Mouse (Mus musculus) forebrain, postnatal 0 days (tissue): Measurements from ENCODE around the gene Zc3h18. TPM values are rescaled to one million over a fixed set of nuclear protein-coding genes. Genes with fewer than 3 reads are reported as not detected.

Experiments
- ATAC-seq: fragments of 200-750 bp; cut with Nextera tagmentation; 2 replicates; pipeline ENCODE4 v1.8.0; 2017; ENCODE audit warnings: mild to moderate bottlenecking, moderate library complexity
- DNase-seq: peaks from one replicate; pipeline ENCODE4 v3.0.0-alpha.2; 2015
- H3K27ac ChIP-seq: fragments of 300-500 bp; sonication (generic); 2 replicates; pipeline ENCODE4 v1.5.1; 2014; ENCODE audit warnings: low read depth, mild to moderate bottlenecking, antibody characterized with exemption, low read length, moderate library complexity, mixed read lengths
- H3K27me3 ChIP-seq: fragments of 300-500 bp; sonication (generic); 2 replicates; pipeline ENCODE4 v1.6.1; 2014; ENCODE audit warnings: mild to moderate bottlenecking, low read length, mixed read lengths; ENCODE audit not compliant: insufficient read depth
- H3K36me3 ChIP-seq: fragments of 300-500 bp; sonication (generic); 2 replicates; pipeline ENCODE4 v1.6.1; 2014; ENCODE audit warnings: mild to moderate bottlenecking, moderate library complexity; ENCODE audit not compliant: insufficient read depth
- H3K4me1 ChIP-seq: fragments of 300-500 bp; sonication (generic); 2 replicates; pipeline ENCODE4 v1.6.1; 2014; ENCODE audit warnings: antibody characterized with exemption; ENCODE audit not compliant: insufficient read depth
- H3K4me2 ChIP-seq: fragments of 300-500 bp; sonication (generic); 2 replicates; pipeline ENCODE4 v1.6.1; 2014; ENCODE audit warnings: low read depth, mild to moderate bottlenecking, moderate library complexity
- H3K4me3 ChIP-seq: fragments of 300-500 bp; sonication (generic); 2 replicates; pipeline ENCODE4 v1.5.1; 2014; ENCODE audit warnings: low read depth, low read length, mixed read lengths
- H3K9ac ChIP-seq: fragments of 300-500 bp; sonication (generic); 2 replicates; pipeline ENCODE4 v1.6.1; 2014; ENCODE audit warnings: mild to moderate bottlenecking
- H3K9me3 ChIP-seq: fragments of 300-500 bp; sonication (generic); 2 replicates; pipeline ENCODE4 v1.6.1; 2016; ENCODE audit warnings: low read length
- CTCF ChIP-seq: sonication (generic); IDR thresholded peaks from 2 replicates; pipeline ENCODE4 v1.5.1; 2016; ENCODE audit warnings: antibody characterized with exemption, control low read depth, low read depth
- WGBS: fragments of 180-500 bp; shearing (Covaris S2); extraction: QIAGEN DNeasy Blood & Tissue Kit; methylation state at CpG from one replicate; pipeline ENCODE4 v1.1.7; 2014; 5-methylcytosine and 5-hydroxymethylcytosine counted together
- polyA plus RNA-seq: library from polyadenylated mRNA; unstranded; fragments of >200 nt; fragmentation: Nextera tagmentation; extraction: Ambion mirVana; gene quantifications from 2 replicates; pipeline ENCODE4 v1.2.1, GENCODE M21; 2015
- total RNA-seq: library from RNA; depleted of rRNA; stranded (reverse); fragments of >200 nt; gene quantifications from 2 replicates; pipeline ENCODE4 v1.2.3, GENCODE M21; 2014

The Zc3h18 gene
- total and polyA plus RNA-seq, 2 experiments from 2014 or later: 27.3 to 40.9 TPM

DNA sequence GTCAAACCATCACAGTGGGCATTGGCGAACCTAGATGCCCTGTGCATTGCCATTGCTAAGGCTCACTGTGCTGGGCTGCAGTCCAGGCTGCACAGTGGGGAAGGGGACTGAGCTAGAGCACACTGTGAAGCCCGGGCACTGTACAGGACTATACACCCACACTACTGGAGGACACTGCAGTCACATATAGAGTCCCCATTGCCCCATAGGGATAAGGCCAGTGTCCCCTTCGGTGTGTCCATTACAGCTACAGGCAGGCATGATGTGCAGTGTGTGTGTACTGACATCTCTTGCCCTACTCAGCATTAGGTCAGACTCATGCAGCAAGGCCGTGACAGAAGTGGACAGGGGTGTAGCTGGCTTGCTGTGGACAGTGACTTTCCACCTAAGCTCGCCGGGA is 34.6 kb upstream of the Zc3h18 start:
- DNase-seq: no peak
- H3K36me3 ChIP-seq: no peaks in the 10 kb centered on the region
- 81% methylated on average over 6 of the region's 6 CpGs for WGBS

DNA sequence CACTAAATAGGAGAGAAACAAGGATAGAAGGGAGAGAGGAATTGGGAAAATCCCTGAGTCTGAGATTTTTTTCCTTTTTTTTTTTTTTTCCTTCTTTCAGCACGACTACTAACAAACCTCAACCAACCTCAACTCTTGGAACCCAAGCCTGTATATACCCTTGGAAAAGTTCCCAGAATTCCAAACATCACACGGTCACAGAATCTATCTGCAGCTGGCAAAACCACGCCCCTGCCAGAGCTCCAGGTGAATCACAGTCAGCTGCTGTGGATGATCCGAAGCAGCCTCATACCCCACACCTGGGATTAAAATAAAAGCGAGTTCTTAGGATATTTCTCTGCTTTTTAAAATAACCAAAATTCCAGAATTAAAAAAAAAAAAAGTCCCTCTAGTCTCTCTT is 34.0 kb upstream of the Zc3h18 start:
- Histone ChIP-seq H3K9ac (no peak overlapping the region), H3K4me2 (no peak overlapping the region), H3K36me3 (no peaks in the 10 kb centered on the region), H3K27me3 (peaks cover 14% of the 10 kb centered on the region), H3K27ac (no peak overlapping the region), H3K4me1 (0 out of 2 replicates have a peak, but pooled peaks cover 1% of the 10 kb centered on the region), H3K4me3 (no peak overlapping the region), H3K9me3 (no peaks in the 10 kb centered on the region)
- TF ChIP-seq CTCF: no peak
- WGBS: 41% methylated on average over 5 of the region's 5 CpGs
- no peak for ATAC-seq
- DNase-seq: no peak

More for the DNA sequence above, 34.6 kb upstream of the Zc3h18 start:
- Histone ChIP-seq H3K9me3 (no peaks in the 10 kb centered on the region), H3K4me2 (no peak overlapping the region), H3K4me3 (no peak overlapping the region), H3K9ac (no peak overlapping the region), H3K27me3 (peaks cover 19% of the 10 kb centered on the region), H3K27ac (no peak overlapping the region), H3K4me1 (0 out of 2 replicates have a peak, but pooled peaks cover 2% of the 10 kb centered on the region)
- ATAC-seq: no peak
- no peak for TF ChIP-seq CTCF

DNA sequence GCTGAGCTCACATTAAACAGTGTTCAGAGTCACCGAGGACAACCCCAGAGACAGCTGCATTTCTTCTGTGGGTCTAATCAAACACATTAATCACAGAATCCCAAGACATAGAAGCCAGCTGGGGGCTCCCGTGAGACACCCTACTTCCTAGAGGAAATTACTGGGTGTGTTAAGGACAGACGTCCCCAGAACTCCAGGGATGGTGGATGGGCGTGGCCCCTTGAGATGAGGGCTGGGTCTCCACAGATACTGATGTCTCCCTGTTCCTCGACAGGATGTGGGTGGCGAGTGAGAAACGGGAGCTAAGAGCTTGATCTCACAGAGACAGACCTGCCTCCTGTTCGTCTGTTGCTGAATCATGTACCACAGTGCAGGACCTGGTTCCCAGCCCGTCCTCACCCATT is 33.6 kb upstream of the Zc3h18 start:
- H3K9me3 ChIP-seq: no peaks in the 10 kb centered on the region
- 11% methylated on average over 9 of the region's 9 CpGs for WGBS
- H3K9ac ChIP-seq: no peak overlapping the region
- DNase-seq (peak; percentile 37), ATAC-seq (peak; percentile 42; the same call in 1 of the 2 replicates)
- H3K27ac ChIP-seq: no peak overlapping the region
- no peaks in the 10 kb centered on the region for H3K36me3 ChIP-seq
- TF ChIP-seq CTCF: no peak; the same call in 1 of the 2 replicates
- 0 out of 2 replicates have a peak, but pooled peaks cover 6% of the 10 kb centered on the region for H3K4me1 ChIP-seq
- H3K4me3 ChIP-seq: 0 out of 2 replicates have a peak overlapping the region, but pooled peaks have one; percentile 13
- peak overlapping the region; percentile 38; the same call in 1 of the 2 replicates for H3K4me2 ChIP-seq
- peaks cover 10% of the 10 kb centered on the region for H3K27me3 ChIP-seq

DNA sequence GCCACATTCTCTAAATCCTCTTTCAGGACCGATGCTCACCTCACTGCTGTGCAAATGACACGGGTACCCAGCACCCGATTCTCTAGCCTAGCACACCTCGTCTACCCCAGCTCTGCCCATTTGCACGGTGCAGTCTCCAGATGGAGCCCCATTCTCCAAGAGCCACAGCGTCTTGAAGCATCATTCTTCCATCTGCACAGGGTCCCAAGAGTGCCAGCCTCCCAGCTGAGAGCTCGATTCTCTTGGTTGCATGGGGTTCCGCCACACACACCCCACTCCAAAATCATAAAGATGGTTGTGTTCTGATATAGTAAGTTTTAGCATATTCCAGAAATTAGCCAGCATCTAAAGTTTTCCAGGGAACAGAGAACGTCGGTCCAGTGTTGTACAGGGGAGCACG is 33.1 kb upstream of the Zc3h18 start:
- Histone ChIP-seq H3K9ac (no peak overlapping the region), H3K4me2 (peak overlapping the region; percentile 38), H3K27ac (no peak overlapping the region), H3K4me1 (0 out of 2 replicates have a peak, but pooled peaks cover 8% of the 10 kb centered on the region), H3K27me3 (peaks cover 4% of the 10 kb centered on the region; the same call in 1 of the 2 replicates), H3K36me3 (no peaks in the 10 kb centered on the region), H3K9me3 (no peaks in the 10 kb centered on the region), H3K4me3 (peak overlapping the region; percentile 13)
- TF ChIP-seq CTCF: no peak
- 2% methylated on average over 11 of the region's 11 CpGs for WGBS
- ATAC-seq (0 out of 2 replicates have a peak, but pooled peaks have one; percentile 17), DNase-seq (peak; percentile 22)

DNA sequence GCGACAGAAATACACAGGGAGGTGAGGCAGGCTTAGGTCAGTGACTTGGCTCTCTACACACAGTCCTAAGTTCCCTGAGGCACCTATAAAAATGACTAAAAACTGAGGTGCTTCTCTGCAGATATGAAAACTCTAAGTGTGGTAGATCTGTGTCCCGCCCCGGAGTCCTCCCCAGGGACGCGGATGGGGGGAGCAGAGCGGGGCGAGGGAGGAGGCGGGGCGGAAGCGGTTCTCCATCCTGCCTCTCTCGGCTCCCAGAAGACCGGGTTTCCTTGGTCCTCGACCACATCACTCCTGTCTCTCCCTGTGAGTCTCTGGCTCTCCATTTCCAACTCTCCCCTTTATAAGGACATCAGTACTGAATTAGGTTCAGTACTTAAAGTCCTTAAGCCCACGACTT is 32.7 kb upstream of the Zc3h18 start:
- Histone ChIP-seq H3K9ac (0 out of 2 replicates have a peak overlapping the region, but pooled peaks have one; percentile 2), H3K4me3 (peak overlapping the region; percentile 13), H3K36me3 (no peaks in the 10 kb centered on the region), H3K4me2 (peak overlapping the region; percentile 38), H3K9me3 (no peaks in the 10 kb centered on the region), H3K27ac (no peak overlapping the region), H3K4me1 (0 out of 2 replicates have a peak, but pooled peaks cover 8% of the 10 kb centered on the region), H3K27me3 (0 out of 2 replicates have a peak, but pooled peaks cover 3% of the 10 kb centered on the region)
- WGBS: under 1% methylated on average over 13 of the region's 14 CpGs
- no peak for DNase-seq
- TF ChIP-seq CTCF: no peak
- peak; percentile 16; the same call in 1 of the 2 replicates for ATAC-seq

DNA sequence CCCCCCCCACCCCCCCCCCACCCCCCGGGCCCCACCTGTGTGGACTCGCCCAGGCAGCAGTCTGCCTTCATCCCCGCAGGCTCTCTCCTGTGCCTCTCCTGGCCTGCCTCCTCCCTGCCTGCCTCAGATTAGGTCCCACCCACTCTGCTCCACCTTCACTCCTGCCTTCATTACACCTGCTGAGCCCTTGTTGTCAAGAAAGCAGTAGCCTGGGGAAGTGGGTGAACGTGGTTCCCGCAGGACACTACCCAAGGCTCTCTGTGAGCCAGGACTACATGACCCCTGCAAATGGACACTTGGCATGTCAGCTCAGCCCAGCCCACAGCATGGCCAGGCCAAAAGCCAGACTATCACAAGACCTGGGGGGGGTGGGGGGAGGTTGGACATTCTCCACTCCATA is 32.2 kb upstream of the Zc3h18 start:
- H3K4me3 ChIP-seq: no peak overlapping the region
- 0 out of 2 replicates have a peak, but pooled peaks cover 8% of the 10 kb centered on the region for H3K4me1 ChIP-seq
- 0 out of 2 replicates have a peak, but pooled peaks cover 3% of the 10 kb centered on the region for H3K27me3 ChIP-seq
- WGBS: 4% methylated on average over 2 of the region's 5 CpGs
- no peak for TF ChIP-seq CTCF
- no peak for DNase-seq
- H3K36me3 ChIP-seq: no peaks in the 10 kb centered on the region
- no peak overlapping the region for H3K4me2 ChIP-seq
- H3K27ac ChIP-seq: no peak overlapping the region
- H3K9me3 ChIP-seq: no peaks in the 10 kb centered on the region
- ATAC-seq: no peak
- no peak overlapping the region for H3K9ac ChIP-seq
